Mouse (Mus musculus): ENCODE results near the gene Sept10. TPM values are rescaled to one million over a fixed set of nuclear protein-coding genes. Genes with fewer than 3 reads are reported as not detected.

Gene Sept10
- polyA plus RNA-seq, 1 experiment from 2014 or later: 29.3 TPM

- DNase-seq (ENCODE audit: low spot score, missing footprints) (no peak), ATAC-seq (ENCODE audit: low FRiP score) (0 out of 2 replicates have a peak, but pooled peaks have one; percentile 38)
- Histone ChIP-seq H3K27ac (ENCODE audit: low read depth, low read length) (no peak overlapping the region), H3K36me3 (ENCODE audit: control insufficient read depth, insufficient read depth, low read length) (no peaks in the 10 kb centered on the region), H3K4me2 (no peak overlapping the region), H3K4me3 (ENCODE audit: low read depth, low read length) (no peak overlapping the region), H3K27me3 (ENCODE audit: control insufficient read depth, insufficient read depth, low read length) (no peaks in the 10 kb centered on the region), H3K9ac (ENCODE audit: low read length) (no peak overlapping the region), H3K9me3 (ENCODE audit: control insufficient read depth, low read length) (no peaks in the 10 kb centered on the region), H3K4me1 (ENCODE audit: control insufficient read depth, insufficient read depth, low read length) (no peaks in the 10 kb centered on the region)
- WGBS: 67% methylated on average over 3 of the region's 3 CpGs
These were observed 40.0 kb upstream of the Sept10 start for GRCm38 (mm10) chr10:59261603-59262002.

- H3K4me1 ChIP-seq (ENCODE audit: control insufficient read depth, insufficient read depth, low read length): no peaks in the 10 kb centered on the region
- DNase-seq (ENCODE audit: low spot score, missing footprints) (no peak), ATAC-seq (ENCODE audit: low FRiP score) (no peak)
- H3K9ac ChIP-seq (ENCODE audit: low read length): no peak overlapping the region
- H3K27me3 ChIP-seq (ENCODE audit: control insufficient read depth, insufficient read depth, low read length): no peaks in the 10 kb centered on the region
- WGBS: 91% methylated on average over 6 of the region's 6 CpGs
- H3K9me3 ChIP-seq (ENCODE audit: control insufficient read depth, low read length): no peaks in the 10 kb centered on the region
- H3K36me3 ChIP-seq (ENCODE audit: control insufficient read depth, insufficient read depth, low read length): no peaks in the 10 kb centered on the region
- no peak overlapping the region for H3K4me3 ChIP-seq (ENCODE audit: low read depth, low read length)
- H3K27ac ChIP-seq (ENCODE audit: low read depth, low read length): no peak overlapping the region
- H3K4me2 ChIP-seq: no peak overlapping the region
These were observed 37.9 kb upstream of the Sept10 start for GRCm38 (mm10) chr10:59259572-59259971.

- Histone ChIP-seq H3K9me3 (ENCODE audit: control insufficient read depth, low read length) (no peaks in the 10 kb centered on the region), H3K27me3 (ENCODE audit: control insufficient read depth, insufficient read depth, low read length) (no peaks in the 10 kb centered on the region), H3K4me3 (ENCODE audit: low read depth, low read length) (no peak overlapping the region), H3K4me1 (ENCODE audit: control insufficient read depth, insufficient read depth, low read length) (no peaks in the 10 kb centered on the region), H3K9ac (ENCODE audit: low read length) (no peak overlapping the region), H3K4me2 (no peak overlapping the region), H3K36me3 (ENCODE audit: control insufficient read depth, insufficient read depth, low read length) (no peaks in the 10 kb centered on the region), H3K27ac (ENCODE audit: low read depth, low read length) (no peak overlapping the region)
- DNase-seq (ENCODE audit: low spot score, missing footprints) (no peak), ATAC-seq (ENCODE audit: low FRiP score) (no peak)
- WGBS: 91% methylated on average over 2 of the region's 2 CpGs
These were observed 34.9 kb upstream of the Sept10 start for GRCm38 (mm10) chr10:59256533-59256932.

- DNase-seq (ENCODE audit: low spot score, missing footprints) (peak; percentile 47), ATAC-seq (ENCODE audit: low FRiP score) (no peak)
- H3K27ac ChIP-seq (ENCODE audit: low read depth, low read length): no peak overlapping the region
- H3K4me2 ChIP-seq: no peak overlapping the region
- no peak overlapping the region for H3K9ac ChIP-seq (ENCODE audit: low read length)
- H3K36me3 ChIP-seq (ENCODE audit: control insufficient read depth, insufficient read depth, low read length): no peaks in the 10 kb centered on the region
- no peaks in the 10 kb centered on the region for H3K9me3 ChIP-seq (ENCODE audit: control insufficient read depth, low read length)
- no peak overlapping the region for H3K4me3 ChIP-seq (ENCODE audit: low read depth, low read length)
- H3K27me3 ChIP-seq (ENCODE audit: control insufficient read depth, insufficient read depth, low read length): no peaks in the 10 kb centered on the region
- WGBS: 76% methylated on average over 8 of the region's 8 CpGs
- no peaks in the 10 kb centered on the region for H3K4me1 ChIP-seq (ENCODE audit: control insufficient read depth, insufficient read depth, low read length)
These were observed 32.0 kb upstream of the Sept10 start for GRCm38 (mm10) chr10:59253541-59254079.

- Histone ChIP-seq H3K4me2 (no peak overlapping the region), H3K9me3 (ENCODE audit: control insufficient read depth, low read length) (no peaks in the 10 kb centered on the region), H3K36me3 (ENCODE audit: control insufficient read depth, insufficient read depth, low read length) (no peaks in the 10 kb centered on the region), H3K27me3 (ENCODE audit: control insufficient read depth, insufficient read depth, low read length) (no peaks in the 10 kb centered on the region), H3K9ac (ENCODE audit: low read length) (no peak overlapping the region), H3K27ac (ENCODE audit: low read depth, low read length) (no peak overlapping the region), H3K4me1 (ENCODE audit: control insufficient read depth, insufficient read depth, low read length) (no peaks in the 10 kb centered on the region), H3K4me3 (ENCODE audit: low read depth, low read length) (no peak overlapping the region)
- ATAC-seq (ENCODE audit: low FRiP score) (no peak), DNase-seq (ENCODE audit: low spot score, missing footprints) (peak; percentile 67)
- 80% methylated on average over 8 of the region's 8 CpGs for WGBS
These were observed 30.7 kb upstream of the Sept10 start for GRCm38 (mm10) chr10:59252396-59252795.

GRCm38 (mm10) chr10:59251980-59252379, 30.3 kb upstream of the Sept10 start:
- H3K36me3 ChIP-seq (ENCODE audit: control insufficient read depth, insufficient read depth, low read length): no peaks in the 10 kb centered on the region
- no peak overlapping the region for H3K27ac ChIP-seq (ENCODE audit: low read depth, low read length)
- H3K4me2 ChIP-seq: no peak overlapping the region
- no peak overlapping the region for H3K9ac ChIP-seq (ENCODE audit: low read length)
- 83% methylated on average over 2 of the region's 2 CpGs for WGBS
- no peaks in the 10 kb centered on the region for H3K27me3 ChIP-seq (ENCODE audit: control insufficient read depth, insufficient read depth, low read length)
- H3K9me3 ChIP-seq (ENCODE audit: control insufficient read depth, low read length): no peaks in the 10 kb centered on the region
- DNase-seq (ENCODE audit: low spot score, missing footprints) (no peak), ATAC-seq (ENCODE audit: low FRiP score) (no peak)
- H3K4me3 ChIP-seq (ENCODE audit: low read depth, low read length): no peak overlapping the region
- H3K4me1 ChIP-seq (ENCODE audit: control insufficient read depth, insufficient read depth, low read length): no peaks in the 10 kb centered on the region

GRCm38 (mm10) chr10:59250679-59251078, 29.0 kb upstream of the Sept10 start:
- Histone ChIP-seq H3K9ac (ENCODE audit: low read length) (no peak overlapping the region), H3K36me3 (ENCODE audit: control insufficient read depth, insufficient read depth, low read length) (no peaks in the 10 kb centered on the region), H3K4me3 (ENCODE audit: low read depth, low read length) (no peak overlapping the region), H3K4me2 (no peak overlapping the region), H3K4me1 (ENCODE audit: control insufficient read depth, insufficient read depth, low read length) (no peaks in the 10 kb centered on the region), H3K27me3 (ENCODE audit: control insufficient read depth, insufficient read depth, low read length) (no peaks in the 10 kb centered on the region), H3K27ac (ENCODE audit: low read depth, low read length) (no peak overlapping the region), H3K9me3 (ENCODE audit: control insufficient read depth, low read length) (no peaks in the 10 kb centered on the region)
- whole genome bisulfite sequencing: 93% methylated on average over 2 of the region's 2 CpGs
- no peak for DNase-seq (ENCODE audit: low spot score, missing footprints)
- ATAC-seq (ENCODE audit: low FRiP score): no peak

GRCm38 (mm10) chr10:59249531-59249930, 27.9 kb upstream of the Sept10 start:
- WGBS: 84% methylated on average over 3 of the region's 3 CpGs
- Histone ChIP-seq H3K9me3 (ENCODE audit: control insufficient read depth, low read length) (no peaks in the 10 kb centered on the region), H3K36me3 (ENCODE audit: control insufficient read depth, insufficient read depth, low read length) (no peaks in the 10 kb centered on the region), H3K27ac (ENCODE audit: low read depth, low read length) (no peak overlapping the region), H3K27me3 (ENCODE audit: control insufficient read depth, insufficient read depth, low read length) (no peaks in the 10 kb centered on the region), H3K4me3 (ENCODE audit: low read depth, low read length) (no peak overlapping the region), H3K9ac (ENCODE audit: low read length) (no peak overlapping the region), H3K4me2 (no peak overlapping the region), H3K4me1 (ENCODE audit: control insufficient read depth, insufficient read depth, low read length) (no peaks in the 10 kb centered on the region)
- ATAC-seq (ENCODE audit: low FRiP score): no peak
- DNase-seq (ENCODE audit: low spot score, missing footprints): no peak

GRCm38 (mm10) chr10:59241141-59241541, 19.5 kb upstream of the Sept10 start:
- ATAC-seq (ENCODE audit: low FRiP score) (no peak), DNase-seq (ENCODE audit: low spot score, missing footprints) (peak; percentile 49)
- no peaks in the 10 kb centered on the region for H3K9me3 ChIP-seq (ENCODE audit: control insufficient read depth, low read length)
- WGBS: 86% methylated on average over 3 of the region's 3 CpGs
- no peaks in the 10 kb centered on the region for H3K36me3 ChIP-seq (ENCODE audit: control insufficient read depth, insufficient read depth, low read length)
- H3K4me3 ChIP-seq (ENCODE audit: low read depth, low read length): no peak overlapping the region
- H3K27me3 ChIP-seq (ENCODE audit: control insufficient read depth, insufficient read depth, low read length): no peaks in the 10 kb centered on the region
- H3K4me1 ChIP-seq (ENCODE audit: control insufficient read depth, insufficient read depth, low read length): no peaks in the 10 kb centered on the region
- no peak overlapping the region for H3K9ac ChIP-seq (ENCODE audit: low read length)
- H3K27ac ChIP-seq (ENCODE audit: low read depth, low read length): no peak overlapping the region
- H3K4me2 ChIP-seq: no peak overlapping the region

Measured in midbrain, embryonic 11.5 days (tissue).